Mouse (Mus musculus) CD4-positive naive resting alpha-beta T cell, adult 76 days (primary cell): ENCODE measurements around the gene Med7. TPM values are rescaled to one million over a fixed set of nuclear protein-coding genes. Genes with fewer than 3 reads are reported as not detected.

Experiments
- total RNA-seq: library from RNA; stranded (reverse); gene quantifications from one replicate; pipeline ENCODE4 v1.2.4, GENCODE M21; 2023

Med7 gene
- total RNA-seq = 42.3 TPM

DNA sequence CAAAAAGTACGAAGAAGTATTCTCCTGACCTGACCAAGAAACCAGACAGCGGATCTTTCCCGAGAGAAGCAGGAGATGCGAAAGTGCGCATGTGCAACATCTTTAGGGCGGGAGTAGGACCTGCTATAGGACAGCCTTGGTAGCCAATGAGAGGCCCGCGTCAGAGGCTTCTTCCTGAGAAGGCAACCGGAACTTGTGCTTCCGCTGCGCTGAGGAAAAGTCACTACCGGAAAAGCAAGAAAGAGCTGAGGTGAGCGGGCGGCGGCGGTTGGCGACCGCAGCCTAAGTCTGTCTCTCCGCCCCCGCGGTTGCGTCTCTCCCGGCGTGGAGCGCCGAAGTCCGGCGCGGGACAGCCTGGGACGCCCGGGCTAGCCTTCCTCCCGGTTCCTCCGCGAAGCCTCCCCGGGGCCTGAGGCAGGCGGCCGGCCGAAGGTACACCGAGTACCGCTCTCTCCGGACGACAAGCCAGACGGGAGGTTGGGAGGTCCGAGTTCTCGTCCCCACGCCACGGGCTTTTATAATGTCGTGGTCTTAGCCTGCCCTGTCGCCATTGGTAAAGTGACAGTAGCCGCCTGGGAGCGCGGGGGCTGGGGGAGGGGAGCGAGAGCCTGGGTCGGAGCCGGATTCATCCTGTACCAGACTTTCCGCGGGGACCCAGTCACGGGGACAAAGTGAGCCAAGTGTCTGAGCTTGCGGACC lies at the start of gene Med7:
TSS of gene Med7 (plus strand) at position 166 of the 699 bp plus-strand sequence.

DNA sequence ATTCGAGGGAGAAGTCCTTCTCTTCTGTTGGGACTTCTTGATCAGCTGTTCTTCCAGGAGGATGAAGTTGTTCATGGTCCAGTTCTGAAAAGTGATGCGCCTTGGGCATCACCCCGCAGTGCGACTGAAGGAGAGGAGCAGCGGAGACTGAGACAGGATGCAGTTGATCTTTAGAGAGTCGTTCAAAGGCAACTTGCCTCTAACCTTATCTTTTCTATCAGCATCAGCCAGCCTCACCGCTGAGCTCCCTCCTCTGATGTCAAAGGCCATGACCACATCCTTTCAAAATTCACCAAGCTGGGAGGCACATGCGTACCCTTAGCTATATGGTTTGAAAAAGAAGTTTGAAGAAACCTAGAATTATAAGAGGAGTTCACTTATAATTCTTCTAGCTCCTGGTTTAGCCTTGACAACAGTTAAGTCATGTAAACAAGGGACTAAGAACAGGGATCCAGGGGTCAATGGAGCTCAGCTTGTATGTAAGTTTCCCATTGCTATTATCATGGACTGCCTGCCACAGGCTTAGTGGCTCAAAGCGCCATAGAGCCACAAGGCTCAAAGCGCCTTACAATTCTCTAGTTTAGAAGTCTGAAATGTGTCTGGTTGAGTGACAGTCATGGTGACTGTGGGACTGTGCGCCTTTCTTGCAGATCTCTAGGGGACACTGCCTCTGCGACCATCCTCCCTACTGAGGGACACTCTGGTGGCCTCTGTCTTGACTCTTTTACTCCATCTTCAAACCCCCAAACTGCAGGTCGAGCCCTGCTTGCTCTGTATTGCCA lies 47.2 kb upstream of the Med7 start, which contains the start of gene Itk:
TSS of gene Itk (minus strand) at position 180 of the 782 bp plus-strand sequence.

DNA sequence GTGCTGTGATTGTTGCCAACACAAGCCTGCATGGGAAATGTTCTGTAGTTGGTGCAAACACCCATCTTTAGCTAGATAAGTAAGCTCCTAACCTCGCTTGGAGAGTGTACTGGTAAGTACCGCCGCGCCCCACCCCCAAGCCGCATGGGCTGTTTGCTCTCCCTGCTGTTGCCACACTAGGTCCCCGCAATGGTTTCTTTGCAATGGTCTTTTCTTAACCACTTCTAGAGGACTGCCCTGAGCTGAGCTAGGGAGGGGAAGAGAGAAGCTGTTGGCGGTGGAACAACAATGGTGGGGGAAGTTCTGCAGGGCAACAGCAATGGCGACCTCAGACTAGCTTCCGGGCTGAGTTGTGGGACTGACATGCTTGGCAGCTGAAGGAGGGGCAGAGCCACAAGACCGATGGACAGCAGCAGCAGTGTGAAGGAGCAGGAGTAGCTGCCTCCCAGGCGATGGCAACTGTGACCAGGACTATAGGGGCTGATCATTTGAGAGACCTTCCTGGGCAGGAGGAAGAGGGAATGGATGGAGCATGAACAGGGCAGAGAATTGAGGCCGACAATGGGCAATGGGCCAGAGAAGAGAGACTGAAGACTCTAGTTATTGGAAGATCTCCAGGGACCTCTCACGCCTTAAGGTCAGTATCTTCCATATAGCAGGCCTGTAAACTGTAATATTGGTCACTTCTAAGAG lies 40.4 kb upstream of the Med7 start, which contains the start of gene Fam71b:
TSS of gene Fam71b (plus strand) at position 393 of the 693 bp plus-strand sequence.

DNA sequence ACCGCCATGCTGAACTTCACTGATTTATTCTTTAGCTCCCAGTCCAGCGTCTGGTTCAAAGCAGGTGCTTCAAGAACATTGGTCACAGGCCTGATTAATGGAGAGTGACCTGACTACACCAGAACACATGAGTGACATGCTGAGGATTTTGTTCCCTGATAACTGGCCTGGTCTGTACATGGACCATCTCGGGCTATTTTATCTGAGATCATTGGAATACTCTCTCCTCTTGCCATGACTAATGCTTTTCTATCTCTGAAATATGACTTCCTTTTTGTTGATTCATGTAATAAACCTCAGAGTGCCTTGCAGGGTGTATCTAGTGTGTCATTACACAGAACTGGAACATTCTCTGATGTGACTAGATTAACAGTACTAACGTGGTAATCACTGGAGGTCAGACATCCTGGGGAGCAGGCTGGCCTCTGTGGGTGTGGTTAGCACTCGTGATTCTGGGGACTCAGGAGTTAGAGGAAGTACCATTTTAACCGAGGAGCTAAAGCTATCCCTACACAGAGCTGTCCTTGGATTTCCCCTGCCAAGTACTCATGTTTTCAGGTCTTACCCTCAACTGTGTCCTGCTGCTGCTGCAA lies 17.8 kb downstream of the Med7 start, which contains the start of gene Havcr2:
TSS of gene Havcr2 (plus strand) at position 483 of the 593 bp plus-strand sequence.

Other genes starting within 250 kb of the Med7 start
- not detected for gene Fndc9, start 201.4 kb upstream of the Med7 start, total RNA-seq
- 173 TPM for gene Cyfip2, start 124.1 kb upstream of the Med7 start, total RNA-seq
- gene Itk, start 47.4 kb upstream of the Med7 start, total RNA-seq = 707 TPM
- not detected for gene Fam71b, start 40.4 kb upstream of the Med7 start, total RNA-seq
- 2.0 TPM for gene Havcr2, start 18.0 kb downstream of the Med7 start, total RNA-seq
- gene Gm12169, start 87.3 kb downstream of the Med7 start, total RNA-seq = not detected
- not detected for gene BC053393, start 134.6 kb downstream of the Med7 start, total RNA-seq
- not detected for gene Dppa1, start 192.3 kb downstream of the Med7 start, total RNA-seq